Comparison of ENCODE assay signal across 8 mouse cellular contexts in the genomic region with DNA sequence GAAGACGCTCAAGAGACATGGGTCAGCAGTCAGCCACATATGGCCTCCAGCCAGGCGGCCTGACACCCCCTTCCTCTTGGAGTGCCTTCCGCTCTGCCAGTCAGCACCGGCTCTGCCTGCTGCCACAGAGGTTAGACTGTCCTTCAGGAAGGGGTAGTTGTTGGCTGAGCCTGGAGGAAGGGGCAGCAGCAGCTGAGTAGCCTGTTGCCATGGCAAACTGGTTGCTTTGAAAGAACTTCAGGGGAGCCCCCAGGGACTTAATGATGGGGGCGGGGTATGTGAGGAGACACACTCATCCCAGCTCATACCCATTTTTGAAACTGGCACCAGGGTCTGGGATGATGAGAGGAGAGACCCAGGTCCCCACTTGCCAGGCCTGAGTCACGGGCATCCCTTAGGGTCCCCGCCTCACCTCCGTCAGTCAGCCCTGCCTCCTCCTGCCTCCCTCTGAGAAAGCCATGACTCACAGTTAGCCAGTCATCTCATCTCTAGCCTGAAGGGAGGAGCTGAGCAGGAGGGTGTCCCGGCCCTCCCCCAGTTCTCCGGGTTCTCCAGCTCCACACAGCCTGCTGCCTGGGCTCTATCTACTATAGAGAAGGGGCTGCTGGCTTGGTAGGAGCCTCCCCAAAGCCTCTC. TPM values are rescaled to one million over a fixed set of nuclear protein-coding genes. Genes with fewer than 3 reads are reported as not detected.
A peak's percentile ranks its signal among the peaks of the same experiment; 100 is the strongest.
DNase-seq lines count a peak whose midpoint lies in the region; ATAC-seq and TF ChIP-seq lines count a peak whose summit lies in the region.

No protein-coding gene starts in this region.

- no peaks in the 10 kb centered on the region for H3K9me3 ChIP-seq in embryonic facial prominence, embryonic 10.5 days
- H3K9me3 ChIP-seq in heart, embryonic 11.5 days (replicated peaks; ENCODE audit: control insufficient read depth, low read length): no peaks in the 10 kb centered on the region
- H3K9me3 ChIP-seq in kidney, embryonic 14.5 days (ENCODE audit: control insufficient read depth, low read length): no peaks in the 10 kb centered on the region
- no peaks in the 10 kb centered on the region for H3K9me3 ChIP-seq in liver, postnatal 0 days (ENCODE audit: low read length)

- peak overlapping the region; percentile 2; the same call in 1 of the 2 replicates for H3K9ac ChIP-seq in heart, embryonic 11.5 days (ENCODE audit: low read depth, low read length)
- H3K9ac ChIP-seq in kidney, embryonic 14.5 days (ENCODE audit: low read depth, low read length): peak overlapping the region; percentile 38; the same call in 1 of the 2 replicates
- peak overlapping the region; percentile 66 for H3K9ac ChIP-seq in liver, postnatal 0 days (replicated peaks)

- WGBS in embryonic facial prominence, embryonic 10.5 days: 26% methylated on average over 10 of the region's 10 CpGs
- WGBS in heart, embryonic 11.5 days (ENCODE audit: insufficient replicate concordance): 24% methylated on average over 10 of the region's 10 CpGs
- WGBS in kidney, embryonic 14.5 days: 18% methylated on average over 10 of the region's 10 CpGs
- WGBS in liver, postnatal 0 days (ENCODE audit: insufficient replicate concordance): 27% methylated on average over 10 of the region's 10 CpGs

- H3K36me3 ChIP-seq in embryonic facial prominence, embryonic 10.5 days (replicated peaks): no peaks in the 10 kb centered on the region
- no peaks in the 10 kb centered on the region for H3K36me3 ChIP-seq in heart, embryonic 11.5 days (ENCODE audit: control insufficient read depth, insufficient read depth, low read length)
- H3K36me3 ChIP-seq in kidney, embryonic 14.5 days (ENCODE audit: control insufficient read depth, insufficient read depth, low read length): no peaks in the 10 kb centered on the region
- no peaks in the 10 kb centered on the region for H3K36me3 ChIP-seq in liver, postnatal 0 days (replicated peaks; ENCODE audit: insufficient read depth, low read length)

- H3K4me3 ChIP-seq in embryonic facial prominence, embryonic 10.5 days: peak overlapping the region; percentile 35
- H3K4me3 ChIP-seq in heart, embryonic 11.5 days (ENCODE audit: low read depth, low read length): peak overlapping the region; percentile 36
- H3K4me3 ChIP-seq in kidney, embryonic 14.5 days (ENCODE audit: low read length): no peak overlapping the region
- H3K4me3 ChIP-seq in liver, postnatal 0 days (ENCODE audit: low read depth, low read length): peak overlapping the region; percentile 56

- peak overlapping the region; percentile 54 for H3K4me2 ChIP-seq in heart, embryonic 11.5 days
- no peak overlapping the region; the same call in 1 of the 2 replicates for H3K4me2 ChIP-seq in kidney, embryonic 14.5 days (replicated peaks; ENCODE audit: low read depth, low read length)
- H3K4me2 ChIP-seq in liver, postnatal 0 days (ENCODE audit: low read depth, low read length): peak overlapping the region; percentile 74

- peaks cover 12% of the 10 kb centered on the region for H3K27me3 ChIP-seq in embryonic facial prominence, embryonic 10.5 days (replicated peaks; ENCODE audit: low read depth, poor library complexity, severe bottlenecking)
- H3K27me3 ChIP-seq in heart, embryonic 11.5 days (ENCODE audit: control insufficient read depth, insufficient read depth, low read length): 0 out of 2 replicates have a peak, but pooled peaks cover 2% of the 10 kb centered on the region
- no peaks in the 10 kb centered on the region for H3K27me3 ChIP-seq in kidney, embryonic 14.5 days (ENCODE audit: control insufficient read depth, insufficient read depth, low read length)
- H3K27me3 ChIP-seq in liver, postnatal 0 days (ENCODE audit: insufficient read depth, low read length): no peaks in the 10 kb centered on the region

- ATAC-seq in heart, embryonic 11.5 days (replicated peaks; ENCODE audit: insufficient number of reproducible peaks, low FRiP score, low TSS enrichment): peak; percentile 75
- peak; percentile 66 for ATAC-seq in kidney, embryonic 14.5 days (ENCODE audit: low FRiP score, low TSS enrichment)
- ATAC-seq in liver, postnatal 0 days: peak; percentile 82

- H3K4me1 ChIP-seq in embryonic facial prominence, embryonic 10.5 days: peaks cover 36% of the 10 kb centered on the region
- H3K4me1 ChIP-seq in heart, embryonic 11.5 days (ENCODE audit: control insufficient read depth, insufficient read depth, low read length): peaks cover 30% of the 10 kb centered on the region
- H3K4me1 ChIP-seq in kidney, embryonic 14.5 days (ENCODE audit: control insufficient read depth, insufficient read depth, low read length): peaks cover 27% of the 10 kb centered on the region
- peaks cover 70% of the 10 kb centered on the region for H3K4me1 ChIP-seq in liver, postnatal 0 days (ENCODE audit: insufficient read depth)

- H3K27ac ChIP-seq in embryonic facial prominence, embryonic 10.5 days (replicated peaks): peak overlapping the region; percentile 70
- H3K27ac ChIP-seq in heart, embryonic 11.5 days (ENCODE audit: low read depth, low read length): peak overlapping the region; percentile 4; the same call in 1 of the 2 replicates
- H3K27ac ChIP-seq in kidney, embryonic 14.5 days (ENCODE audit: low read depth, low read length): peak overlapping the region; percentile 5; the same call in 1 of the 2 replicates
- peak overlapping the region; percentile 80 for H3K27ac ChIP-seq in liver, postnatal 0 days (ENCODE audit: low read depth)

- no peak for TF ChIP-seq EP300 in liver, postnatal 0 days (IDR thresholded peaks at IDR 0.05; ENCODE audit: low read depth)

- no peak for TF ChIP-seq CTCF in liver, postnatal 0 days (IDR thresholded peaks at IDR 0.05; ENCODE audit: low read depth)

- DNase-seq in urinary bladder, postnatal 14 days (ENCODE audit: low spot score): peak; percentile 70
- DNase-seq in urinary bladder, adult 2 months (ENCODE audit: low spot score): no peak
- DNase-seq in embryonic facial prominence, embryonic 10.5 days (ENCODE audit: low spot score): peak; percentile 41
- peak; percentile 73 for DNase-seq in liver, postnatal 0 days
- DNase-seq in retina, postnatal 1 day: peak; percentile 70
- no peak for DNase-seq in natural killer cell, adult 2 months (ENCODE audit: low spot score in 2 of 2)

RNA-seq across cellular contexts. Expression of gene Adgrg1, which starts 9.4 kb away (rescaled TPM):
- 47.4 and 52.8 TPM in 2 replicates for polyA plus RNA-seq in urinary bladder, adult 2 months (2012; rRNA removed)
- polyA plus RNA-seq in embryonic facial prominence, embryonic 10.5 days (2016; fragmentation: Nextera tagmentation; extraction: Ambion mirVana): 32.9 and 38.2 TPM in 2 replicates
- 6.4 and 7.5 TPM in 2 replicates for polyA plus RNA-seq in heart, embryonic 11.5 days (2014; fragmentation: Nextera tagmentation; extraction: Ambion mirVana)
- 15.5 and 31.3 TPM in 2 replicates for polyA plus RNA-seq in kidney, embryonic 14.5 days (2014; fragmentation: Nextera tagmentation; extraction: Ambion mirVana)
- polyA plus RNA-seq in liver, postnatal 0 days (2015; fragmentation: Nextera tagmentation; extraction: Ambion mirVana): 34.0 and 35.4 TPM in 2 replicates

RNA-seq across cellular contexts. Expression of gene Adgrg3, which starts 33.5 kb away (rescaled TPM):
- polyA plus RNA-seq in urinary bladder, adult 2 months (2012; rRNA removed): 4.9 and 6.3 TPM in 2 replicates
- 3.1 and 3.5 TPM in 2 replicates for polyA plus RNA-seq in embryonic facial prominence, embryonic 10.5 days (2016; fragmentation: Nextera tagmentation; extraction: Ambion mirVana)
- 2.0 and 4.5 TPM in 2 replicates for polyA plus RNA-seq in heart, embryonic 11.5 days (2014; fragmentation: Nextera tagmentation; extraction: Ambion mirVana)
- polyA plus RNA-seq in kidney, embryonic 14.5 days (2014; fragmentation: Nextera tagmentation; extraction: Ambion mirVana): 2.9 and 3.8 TPM in 2 replicates
- polyA plus RNA-seq in liver, postnatal 0 days (2015; fragmentation: Nextera tagmentation; extraction: Ambion mirVana): 8.9 and 9.6 TPM in 2 replicates

Comparison
In these comparisons a context has a peak if more than half of its experiments do, and no peak if none do; other contexts are left out.
1. DNase-seq: peak in urinary bladder, postnatal 14 days (single experiment), embryonic facial prominence, embryonic 10.5 days (single experiment), liver, postnatal 0 days (single experiment) and retina, postnatal 1 day (single experiment); none in urinary bladder, adult 2 months (single experiment) and natural killer cell, adult 2 months (0 of 2).
2. H3K27ac ChIP-seq: peak in every context shown above with its lines; median percentile 80 in liver, postnatal 0 days; 70 in embryonic facial prominence, embryonic 10.5 days; 5 in kidney, embryonic 14.5 days; 4 in heart, embryonic 11.5 days.
3. H3K9ac ChIP-seq: peak in every context shown above with its lines; median percentile 66 in liver, postnatal 0 days; 38 in kidney, embryonic 14.5 days; 2 in heart, embryonic 11.5 days.
4. Peak in every context shown above with its lines, with median percentiles within 50 percentile points of each other: ATAC-seq.